Mouse (Mus musculus) CH12.LX (cell line): ENCODE results near the gene Hlf. TPM values are rescaled to one million over a fixed set of nuclear protein-coding genes. Genes with fewer than 3 reads are reported as not detected.

Experiments
- DNase-seq: peaks from one replicate; pipeline ENCODE4 v3.0.0-alpha.2; 2013; ENCODE audit errors: extremely low read depth
- H3K27ac ChIP-seq: 2 replicates; pipeline ENCODE4 v1.5.1; 2012; ENCODE audit warnings: low read depth, mild to moderate bottlenecking, control low read depth, moderate library complexity; ENCODE audit not compliant: insufficient read depth
- H3K27me3 ChIP-seq: replicated peaks from 2 replicates; pipeline ENCODE3; 2012; ENCODE audit warnings: inconsistent platforms
- H3K36me3 ChIP-seq, 2 experiments: replicated peaks in 1 of 2; 2 replicates each; pipeline versions ENCODE3 to v1.6.1; 2012; ENCODE audit warnings: inconsistent platforms in 1 of 2, low read length in 1 of 2, mild to moderate bottlenecking in 1 of 2, mixed read lengths in 1 of 2, moderate library complexity in 1 of 2; ENCODE audit not compliant: control insufficient read depth in 1 of 2, insufficient read depth in 1 of 2
- H3K4me1 ChIP-seq, 2 experiments: 2 replicates each; pipeline ENCODE4 v1.6.1; 2012; ENCODE audit warnings: inconsistent platforms in 1 of 2, moderate library complexity in 1 of 2; ENCODE audit not compliant: insufficient read depth in 2 of 2, control insufficient read depth in 1 of 2
- H3K4me2 ChIP-seq: 2 replicates; pipeline ENCODE4 v1.6.1; 2012; ENCODE audit warnings: low read depth, mild to moderate bottlenecking, control low read depth; ENCODE audit not compliant: poor library complexity, insufficient read depth, severe bottlenecking
- H3K4me3 ChIP-seq, 3 experiments: fragments of 150-350 bp in 1 of 3; sonication (generic) in 1 of 3; replicated peaks in 1 of 3; 2 replicates each; pipeline versions ENCODE3 to v1.5.1; 2011 to 2012; ENCODE audit warnings: low read depth in 2 of 3, low read length in 2 of 3, mild to moderate bottlenecking in 2 of 3, moderate library complexity in 2 of 3, control low read depth in 1 of 3, improper control_type of control experiment in 1 of 3, inconsistent platforms in 1 of 3, mixed read lengths in 1 of 3; ENCODE audit not compliant: poor library complexity in 1 of 3
- H3K79me2 ChIP-seq: replicated peaks from 2 replicates; pipeline ENCODE4 v1.6.1; 2012; ENCODE audit warnings: mild to moderate bottlenecking, moderate library complexity; ENCODE audit not compliant: control insufficient read depth, poor library complexity, insufficient read depth, severe bottlenecking; ENCODE audit errors: extremely low read depth
- H3K9ac ChIP-seq: 2 replicates; pipeline ENCODE4 v1.6.1; 2012; ENCODE audit warnings: low read depth, mild to moderate bottlenecking, control low read depth, moderate library complexity; ENCODE audit not compliant: insufficient read depth
- H3K9me3 ChIP-seq: replicated peaks from 2 replicates; pipeline ENCODE3; 2012; ENCODE audit warnings: low read length, inconsistent platforms, mixed read lengths
- CHD1 ChIP-seq: IDR thresholded peaks from 2 replicates; pipeline ENCODE4 v1.6.1; 2012; ENCODE audit warnings: low read depth, low read length, improper control_type of control experiment, inconsistent platforms
- CHD2 ChIP-seq: IDR thresholded peaks from 2 replicates; pipeline ENCODE4 v1.6.1; 2011; ENCODE audit warnings: low read length, improper control_type of control experiment
- CTCF ChIP-seq, 2 experiments: IDR thresholded peaks in 1 of 2; conservative IDR thresholded peaks in 1 of 2; 2 replicates each; pipeline ENCODE4 v1.5.1; 2011 to 2012; ENCODE audit warnings: low read depth in 2 of 2, low read length in 2 of 2, improper control_type of control experiment in 1 of 2, inconsistent platforms in 1 of 2, mild to moderate bottlenecking in 1 of 2, moderate library complexity in 1 of 2
- ELF1 ChIP-seq: IDR thresholded peaks from 2 replicates; pipeline ENCODE4 v1.6.1; 2014; ENCODE audit warnings: low read depth, mild to moderate bottlenecking, inconsistent platforms, low read length, improper control_type of control experiment
- GABPA ChIP-seq: IDR thresholded peaks from 2 replicates; pipeline ENCODE4 v1.6.1; 2012; ENCODE audit warnings: low read depth, low read length, improper control_type of control experiment, inconsistent platforms; ENCODE audit not compliant: insufficient replicate concordance
- HCFC1 ChIP-seq: IDR thresholded peaks from 2 replicates; pipeline ENCODE4 v1.6.1; 2012; ENCODE audit warnings: low read depth, mild to moderate bottlenecking, inconsistent platforms, low read length, improper control_type of control experiment
- IRF4 ChIP-seq: IDR thresholded peaks from 2 replicates; pipeline ENCODE4 v1.6.1; 2014; ENCODE audit warnings: low read depth, mild to moderate bottlenecking, inconsistent platforms, low read length, improper control_type of control experiment
- JUN ChIP-seq: IDR thresholded peaks from 2 replicates; pipeline ENCODE4 v1.6.1; 2011; ENCODE audit warnings: low read depth, mild to moderate bottlenecking, low read length, improper control_type of control experiment, moderate library complexity; ENCODE audit not compliant: insufficient read depth
- JUND ChIP-seq: conservative IDR thresholded peaks from 2 replicates; pipeline ENCODE4 v1.6.1; 2011; ENCODE audit warnings: low read depth, low read length, improper control_type of control experiment
- KAT2A ChIP-seq: IDR thresholded peaks from 2 replicates; pipeline ENCODE4 v1.6.1; 2012; ENCODE audit warnings: low read length, improper control_type of control experiment, inconsistent platforms; ENCODE audit not compliant: insufficient replicate concordance
- MXI1 ChIP-seq: IDR thresholded peaks from 2 replicates; pipeline ENCODE4 v1.6.1; 2011; ENCODE audit warnings: mild to moderate bottlenecking, low read depth, low read length, improper control_type of control experiment
- MYC ChIP-seq: IDR thresholded peaks from 2 replicates; pipeline ENCODE4 v1.6.1; 2011; ENCODE audit warnings: low read depth, mild to moderate bottlenecking, improper control_type of control experiment, low read length
- NELFE ChIP-seq: IDR thresholded peaks from 2 replicates; pipeline ENCODE4 v1.6.1; 2011; ENCODE audit warnings: low read depth, low read length, improper control_type of control experiment
- NRF1 ChIP-seq: IDR thresholded peaks from 2 replicates; pipeline ENCODE4 v1.6.1; 2014; ENCODE audit warnings: low read depth, mild to moderate bottlenecking, inconsistent platforms, low read length, improper control_type of control experiment, moderate library complexity
- PAX5 ChIP-seq: IDR thresholded peaks from 2 replicates; pipeline ENCODE4 v1.6.1; 2012; ENCODE audit warnings: low read length, inconsistent platforms, mixed read lengths
- POLR2A ChIP-seq: IDR thresholded peaks from 2 replicates; pipeline ENCODE4 v1.6.1; 2011; ENCODE audit warnings: low read depth, mild to moderate bottlenecking, improper control_type of control experiment, low read length
- POLR2AphosphoS2 ChIP-seq: IDR thresholded peaks from 2 replicates; pipeline ENCODE4 v1.6.1; 2011; ENCODE audit warnings: low read depth, low read length, improper control_type of control experiment
- RCOR1 ChIP-seq: conservative IDR thresholded peaks from 2 replicates; pipeline ENCODE4 v1.6.1; 2012; ENCODE audit warnings: low read depth, mild to moderate bottlenecking, inconsistent platforms, low read length, improper control_type of control experiment
- SIN3A ChIP-seq: IDR thresholded peaks from 2 replicates; pipeline ENCODE4 v1.6.1; 2012; ENCODE audit warnings: low read length, improper control_type of control experiment, inconsistent platforms
- TBP ChIP-seq: conservative IDR thresholded peaks from 2 replicates; pipeline ENCODE4 v1.6.1; 2011; ENCODE audit warnings: low read depth, low read length, improper control_type of control experiment
- UBTF ChIP-seq: IDR thresholded peaks from 2 replicates; pipeline ENCODE4 v1.6.1; 2012; ENCODE audit warnings: low read depth, mild to moderate bottlenecking, inconsistent platforms, low read length, improper control_type of control experiment, moderate library complexity
- USF1 ChIP-seq: IDR thresholded peaks from 2 replicates; pipeline ENCODE4 v1.6.1; 2014; ENCODE audit warnings: low read depth, mild to moderate bottlenecking, inconsistent platforms, low read length, improper control_type of control experiment
- USF2 ChIP-seq: conservative IDR thresholded peaks from 2 replicates; pipeline ENCODE4 v1.6.1; 2011; ENCODE audit warnings: low read depth, low read length, improper control_type of control experiment
- ZKSCAN1 ChIP-seq: IDR thresholded peaks from 2 replicates; pipeline ENCODE4 v1.6.1; 2012; ENCODE audit warnings: low read depth, inconsistent platforms, low read length, improper control_type of control experiment, borderline replicate concordance
- ZMIZ1 ChIP-seq: IDR thresholded peaks from 2 replicates; pipeline ENCODE4 v1.6.1; 2012; ENCODE audit warnings: low read depth, mild to moderate bottlenecking, inconsistent platforms, low read length, improper control_type of control experiment
- ZNF384 ChIP-seq: IDR thresholded peaks from 2 replicates; pipeline ENCODE4 v1.6.1; 2012; ENCODE audit warnings: low read depth, low read length, improper control_type of control experiment, inconsistent platforms
- dilution Hi-C: fragments of 300-500 bp; cut with MboI; formaldehyde crosslinking; loops from 2 replicates; pipeline ENCODE4 v1.14.3; 2020; ENCODE audit warnings: low sequenced_read_pairs; ENCODE audit not compliant: extremely low pct_unique_long_range_greater_than_20kb, extremely low pct_ligation_motif_present
- in situ Hi-C: fragments of 300-500 bp; cut with MboI; formaldehyde crosslinking; loops from 3 replicates; pipeline ENCODE4 v1.14.3; 2019; ENCODE audit warnings: low sequenced_read_pairs, low pct_ligation_motif_present, low pct_unique_long_range_greater_than_20kb, mixed read lengths
- polyA plus RNA-seq: library from polyadenylated mRNA; unstranded; fragments of >175 nt; gene quantifications from 2 replicates; pipeline ENCODE4 v1.2.1, GENCODE M21; 2012; ENCODE audit warnings: low read depth; ENCODE audit not compliant: insufficient read length
- total RNA-seq, 2 experiments: library from RNA; depleted of rRNA; stranded (reverse); fragments of 300-350 nt in 1 of 2; fragments of >200 nt in 1 of 2; gene quantifications; 2 replicates each; pipeline ENCODE4 v1.2.3; 2012 to 2014

Gene Hlf
- total and polyA plus RNA-seq, 3 experiments, result 0.08 to 0.36 TPM; not detected in 1

DNA sequence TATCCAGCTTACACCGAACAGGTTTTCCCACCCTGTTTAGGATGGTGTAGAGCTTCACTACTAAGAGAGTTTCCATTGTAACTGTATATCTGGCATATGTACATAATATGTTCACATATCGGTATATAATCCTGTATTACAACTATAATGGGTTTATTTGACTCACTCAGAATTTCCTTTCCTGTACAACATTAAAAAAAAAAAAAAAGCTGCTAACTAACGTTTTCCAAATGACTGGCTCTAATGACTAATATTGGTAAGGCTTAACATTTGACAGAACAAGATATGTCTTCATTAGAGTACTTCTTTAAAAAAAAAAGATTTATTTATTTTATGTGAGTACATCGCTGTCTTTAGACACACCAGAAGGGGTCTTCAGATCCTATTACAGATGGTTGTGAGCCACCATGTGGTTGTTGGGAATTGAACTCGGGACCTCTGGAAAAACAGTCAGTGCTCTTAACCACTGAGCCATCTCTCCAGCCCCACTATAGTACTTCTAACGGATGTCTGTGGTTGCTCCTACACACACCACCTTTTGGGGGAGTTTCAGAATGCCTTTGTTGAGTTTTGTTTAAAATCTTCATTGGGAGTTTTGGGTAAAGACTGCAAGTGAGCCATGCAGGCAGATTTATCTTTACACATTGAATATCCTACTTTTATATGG is 41.1 kb downstream of the Hlf start:
- H3K4me1 ChIP-seq, result peaks cover 4 to 9% of the 10 kb centered on the region in 2 experiments
- no peaks in the 10 kb centered on the region for H3K27me3 ChIP-seq
- H3K9ac ChIP-seq, result no peak overlapping the region
- DNase-seq, result no peak
- no peaks in the 10 kb centered on the region for H3K9me3 ChIP-seq
- H3K36me3 ChIP-seq, result no peaks in the 10 kb centered on the region
- dilution Hi-C loops (no loop called here), in situ Hi-C loops (no loop called here)
- no peaks in the 10 kb centered on the region for H3K79me2 ChIP-seq
- no peak overlapping the region for H3K27ac ChIP-seq
- TF ChIP-seq JUN, result no peak
- no peak for TF ChIP-seq USF2
- no peak for TF ChIP-seq POLR2A
- no peak for TF ChIP-seq NELFE
- peak; percentile 91 for TF ChIP-seq TBP
- no peak for TF ChIP-seq POLR2AphosphoS2
- TF ChIP-seq ZMIZ1, result no peak
- TF ChIP-seq HCFC1, result no peak
- 0 out of 2 replicates have a peak, but pooled peaks have one; percentile 22 for TF ChIP-seq MXI1
- no peak for TF ChIP-seq NRF1
- no peak for TF ChIP-seq GABPA
- TF ChIP-seq MYC, result no peak
- TF ChIP-seq JUND, result no peak
- no peak for TF ChIP-seq CHD2
- peak; percentile 52; the same call in 1 of the 2 replicates for TF ChIP-seq ZNF384
- no peak for TF ChIP-seq UBTF
- TF ChIP-seq RCOR1, result no peak
- TF ChIP-seq USF1, result no peak
- no peak for TF ChIP-seq KAT2A
- no peak for TF ChIP-seq CTCF (conservative IDR thresholded peaks at IDR 0.05 in 1 of 2, IDR thresholded peaks at IDR 0.05 in 1 of 2; ENCODE audit: low read depth in 2 of 2, low read length in 2 of 2)
- 0 out of 2 replicates have a peak, but pooled peaks have one; percentile 7 for TF ChIP-seq ELF1
- no peak for TF ChIP-seq ZKSCAN1
- no peak for TF ChIP-seq CHD1
- 0 out of 2 replicates have a peak, but pooled peaks have one; percentile 30 for TF ChIP-seq SIN3A
- no peak for TF ChIP-seq IRF4
- TF ChIP-seq PAX5, result no peak
- H3K4me3 ChIP-seq, result no peak overlapping the region
- no peak overlapping the region for H3K4me2 ChIP-seq
